26 mouse cellular contexts compared by ENCODE assay signal in the genomic region with DNA sequence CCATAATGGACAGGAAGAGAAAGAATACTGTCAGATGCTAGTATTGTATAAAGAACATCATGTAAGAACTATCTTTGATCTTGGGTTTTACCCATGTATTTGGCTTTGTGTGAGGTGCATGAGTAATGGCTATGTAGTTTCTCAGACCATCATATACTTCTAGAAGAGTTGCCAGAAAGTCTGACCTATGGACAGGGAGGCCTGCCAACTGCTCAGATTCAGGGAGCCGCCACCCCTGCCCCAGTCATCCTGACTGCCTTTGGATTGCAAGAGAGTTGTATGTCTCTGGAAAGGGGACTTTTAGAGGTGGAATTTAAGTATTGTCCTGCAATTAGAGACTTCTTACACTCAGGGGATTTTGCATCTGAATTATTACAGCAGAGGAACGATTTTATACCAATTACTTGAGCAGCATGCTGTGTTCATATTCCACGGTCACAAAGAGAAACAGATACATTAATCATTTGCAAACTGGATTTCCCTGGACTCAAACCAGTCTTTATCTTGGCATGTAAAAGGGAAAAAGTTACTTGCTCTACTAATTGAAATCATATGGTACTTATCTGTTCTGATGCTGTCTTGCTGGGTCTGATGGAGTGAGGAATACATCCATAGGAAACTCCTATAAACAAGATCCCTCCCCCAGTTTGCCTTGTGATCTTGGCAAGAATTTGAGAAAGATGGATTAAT.
DNase-seq lines count a peak whose midpoint lies in the region; ATAC-seq and TF ChIP-seq lines count a peak whose summit lies in the region.
"Had no signal": no experiment of that assay in that cellular context is flagged by ENCODE, and none has a peak within 500 bp of the region (broad histone marks: within the 10 kb centered on the region; RNA-seq: fewer than 3 reads in every experiment).

No protein-coding gene starts in this region.

- no peaks in the 10 kb centered on the region for H3K4me1 ChIP-seq in kidney, postnatal 0 days (replicated peaks; ENCODE audit: insufficient read depth, low read length)
- H3K4me1 ChIP-seq in kidney, embryonic 16.5 days (ENCODE audit: insufficient read depth, low read length) = no peaks in the 10 kb centered on the region
- no peaks in the 10 kb centered on the region for H3K4me1 ChIP-seq in embryonic fibroblast, embryonic 13.5 days (ENCODE audit: control insufficient read depth, insufficient read depth, low read length)
- H3K4me1 ChIP-seq: embryonic facial prominence, embryonic 13.5 days; forebrain, embryonic 10.5 days; forebrain, embryonic 12.5 days had no signal

- peak; percentile 3 for DNase-seq in kidney, postnatal 0 days (ENCODE audit: low spot score)
- DNase-seq in 3T3-L1 (ENCODE audit: low read depth, low spot score) (peak; percentile 74), NIH3T3 (ENCODE audit: low read depth) (peak; percentile 82)
- DNase-seq in right cerebral cortex, postnatal 14 days = no peak
- no peak for DNase-seq in yolk sac, embryonic 10.5 days (ENCODE audit: low spot score)
- DNase-seq: adrenal gland, adult 8-10 months; adrenal gland, postnatal 14 days; adrenal gland, postnatal 36 days; B cell, adult 2 months; cerebellum, adult 11-12 months; cerebellum, adult 2 months; cerebellum, adult 9-10 months; cerebellum, postnatal 10 days; cerebellum, postnatal 25 days had no signal

- no peak for TF ChIP-seq CTCF in kidney, postnatal 0 days (IDR thresholded peaks at IDR 0.05; ENCODE audit: low read depth)
- no peak for TF ChIP-seq CTCF in embryonic fibroblast, embryonic 13.5 days (IDR thresholded peaks at IDR 0.05; ENCODE audit: borderline replicate concordance, insufficient read depth, low read length)

- no peak overlapping the region for H3K27ac ChIP-seq in kidney, postnatal 0 days
- H3K27ac ChIP-seq in kidney, embryonic 16.5 days (ENCODE audit: low read length) = no peak overlapping the region
- peak overlapping the region; percentile 76 for H3K27ac ChIP-seq in embryonic fibroblast, embryonic 13.5 days (ENCODE audit: insufficient read depth, low read length)
- H3K27ac ChIP-seq: embryonic facial prominence, embryonic 13.5 days; forebrain, embryonic 10.5 days; forebrain, embryonic 12.5 days had no signal

- H3K27me3 ChIP-seq in kidney, postnatal 0 days (ENCODE audit: insufficient read depth, low read length) = no peaks in the 10 kb centered on the region
- H3K27me3 ChIP-seq in kidney, embryonic 16.5 days (ENCODE audit: insufficient read depth, low read length) = peaks cover 6% of the 10 kb centered on the region; the same call in 1 of the 2 replicates
- H3K27me3 ChIP-seq: CH12.LX had no signal

- no peak overlapping the region for H3K4me3 ChIP-seq in kidney, postnatal 0 days (replicated peaks; ENCODE audit: low read depth, low read length)
- H3K4me3 ChIP-seq in kidney, embryonic 16.5 days (ENCODE audit: low read length) = no peak overlapping the region
- no peak overlapping the region for H3K4me3 ChIP-seq in embryonic fibroblast, embryonic 13.5 days (ENCODE audit: insufficient read depth, low read length)
- H3K4me3 ChIP-seq: embryonic facial prominence, embryonic 13.5 days; erythroblast, embryonic 14.5 days; forebrain, embryonic 10.5 days; forebrain, embryonic 12.5 days had no signal

- no peaks in the 10 kb centered on the region for H3K36me3 ChIP-seq in kidney, postnatal 0 days (ENCODE audit: insufficient read depth, low read length)
- no peaks in the 10 kb centered on the region for H3K36me3 ChIP-seq in kidney, embryonic 16.5 days (ENCODE audit: insufficient read depth, low read length)
- H3K36me3 ChIP-seq: embryonic facial prominence, embryonic 13.5 days; forebrain, embryonic 10.5 days; forebrain, embryonic 12.5 days had no signal

- no peak overlapping the region for H3K4me2 ChIP-seq in kidney, postnatal 0 days (ENCODE audit: low read length)
- no peak overlapping the region for H3K4me2 ChIP-seq in kidney, embryonic 16.5 days (replicated peaks; ENCODE audit: low read depth, low read length)
- H3K4me2 ChIP-seq: embryonic facial prominence, embryonic 13.5 days; forebrain, embryonic 12.5 days had no signal

- TF ChIP-seq POLR2A in embryonic fibroblast, embryonic 13.5 days (IDR thresholded peaks at IDR 0.05; ENCODE audit: low read depth, low read length) = no peak

- no peak overlapping the region for H3K9ac ChIP-seq in kidney, postnatal 0 days (ENCODE audit: low read depth, low read length)
- H3K9ac ChIP-seq in kidney, embryonic 16.5 days (replicated peaks; ENCODE audit: low read length) = no peak overlapping the region
- H3K9ac ChIP-seq: embryonic facial prominence, embryonic 13.5 days; forebrain, embryonic 12.5 days had no signal

- ATAC-seq in kidney, postnatal 0 days (replicated peaks; ENCODE audit: low FRiP score, low read depth) = no peak
- no peak for ATAC-seq in kidney, embryonic 16.5 days (ENCODE audit: low FRiP score, low TSS enrichment)
- no peak for ATAC-seq in frontal cortex, adult (ENCODE audit: low TSS enrichment)
- ATAC-seq: CD4-positive, CD25-positive, alpha-beta regulatory T cell, adult 4 months; forebrain, embryonic 14.5 days; forebrain, embryonic 16.5 days had no signal

- no peaks in the 10 kb centered on the region for H3K9me3 ChIP-seq in kidney, postnatal 0 days (replicated peaks; ENCODE audit: low read length)
- H3K9me3 ChIP-seq in kidney, embryonic 16.5 days (ENCODE audit: low read length) = no peaks in the 10 kb centered on the region
- H3K9me3 ChIP-seq: embryonic facial prominence, embryonic 13.5 days; forebrain, embryonic 10.5 days; forebrain, embryonic 12.5 days; G1E had no signal

- 69% methylated on average over 3 of the region's 3 CpGs for WGBS in kidney, postnatal 0 days
- 79% methylated on average over 3 of the region's 3 CpGs for WGBS in kidney, embryonic 16.5 days

Comparison
In these comparisons a context has a peak if more than half of its experiments do, and no peak if none do; other contexts are left out.
1. DNase-seq: peak in kidney, postnatal 0 days (single experiment), 3T3-L1 (single experiment) and NIH3T3 (single experiment); none in right cerebral cortex, postnatal 14 days (single experiment) and yolk sac, embryonic 10.5 days (single experiment).